Mouse (Mus musculus): ENCODE data around the gene Tfeb.

GRCm38 (mm10) chr17:47802806-47803205 lies 66.0 kb downstream of the Tfeb start:
- TF ChIP-seq CTCF (IDR thresholded peaks at IDR 0.05; ENCODE audit: low read depth, low read length) (no peak), POLR2A (IDR thresholded peaks at IDR 0.05; ENCODE audit: extremely low read depth, insufficient read depth, low read length) (no peak)
